Mouse (Mus musculus): ENCODE data around the gene Prss36. TPM values are rescaled to one million over a fixed set of nuclear protein-coding genes. Genes with fewer than 3 reads are reported as not detected.
A peak's percentile ranks its signal among the peaks of the same experiment; 100 is the strongest.

Gene Prss36
- polyA plus RNA-seq, 1 experiment from 2014 or later, result 3.3 TPM

- Histone ChIP-seq H3K27ac (ENCODE audit: low read depth) (no peak overlapping the region), H3K4me2 (ENCODE audit: low read depth, low read length) (no peak overlapping the region), H3K36me3 (replicated peaks; ENCODE audit: insufficient read depth, low read length) (peaks cover 6% of the 10 kb centered on the region; the same call in 1 of the 2 replicates), H3K27me3 (ENCODE audit: insufficient read depth, low read length) (no peaks in the 10 kb centered on the region), H3K9me3 (ENCODE audit: low read length) (no peaks in the 10 kb centered on the region), H3K4me3 (ENCODE audit: low read depth, low read length) (no peak overlapping the region), H3K4me1 (ENCODE audit: insufficient read depth) (peaks cover 36% of the 10 kb centered on the region), H3K9ac (replicated peaks) (no peak overlapping the region)
- DNase-seq (no peak), ATAC-seq (no peak)
- 68% methylated on average over 5 of the region's 5 CpGs for WGBS (ENCODE audit: insufficient replicate concordance)
- TF ChIP-seq CTCF (IDR thresholded peaks at IDR 0.05; ENCODE audit: low read depth), result no peak
- TF ChIP-seq EP300 (IDR thresholded peaks at IDR 0.05; ENCODE audit: low read depth), result no peak
Measured at GRCm38 (mm10) chr7:127930636-127931035, 15.9 kb downstream of the Prss36 start.

GRCm38 (mm10) chr7:127929923-127930322 lies 16.6 kb downstream of the Prss36 start, which contains the start of gene Prss8:
Gene Prss8 (minus strand): TSS chr7:127930104.
- WGBS (ENCODE audit: insufficient replicate concordance), result 48% methylated on average over 6 of the region's 6 CpGs
- DNase-seq (peak; percentile 66), ATAC-seq (peak; percentile 26; the same call in 1 of the 2 replicates)
- Histone ChIP-seq H3K9me3 (ENCODE audit: low read length) (no peaks in the 10 kb centered on the region), H3K4me2 (ENCODE audit: low read depth, low read length) (peak within 1 kb of the TSS; percentile 68), H3K9ac (replicated peaks) (peak within 1 kb of the TSS; percentile 52), H3K36me3 (replicated peaks; ENCODE audit: insufficient read depth, low read length) (peaks cover 10% of the 10 kb centered on the region; the same call in 1 of the 2 replicates), H3K4me3 (ENCODE audit: low read depth, low read length) (peak within 1 kb of the TSS; percentile 42), H3K27me3 (ENCODE audit: insufficient read depth, low read length) (no peaks in the 10 kb centered on the region), H3K4me1 (ENCODE audit: insufficient read depth) (peaks cover 34% of the 10 kb centered on the region), H3K27ac (ENCODE audit: low read depth) (peak within 1 kb of the TSS; percentile 86; the same call in 1 of the 2 replicates)
- TF ChIP-seq CTCF (IDR thresholded peaks at IDR 0.05; ENCODE audit: low read depth) (no peak), EP300 (IDR thresholded peaks at IDR 0.05; ENCODE audit: low read depth) (no peak)

- Histone ChIP-seq H3K27ac (ENCODE audit: low read depth) (no peak overlapping the region), H3K27me3 (ENCODE audit: insufficient read depth, low read length) (no peaks in the 10 kb centered on the region), H3K9ac (replicated peaks) (peak overlapping the region; percentile 52), H3K4me2 (ENCODE audit: low read depth, low read length) (peak overlapping the region; percentile 68), H3K9me3 (ENCODE audit: low read length) (no peaks in the 10 kb centered on the region), H3K4me1 (ENCODE audit: insufficient read depth) (peaks cover 28% of the 10 kb centered on the region), H3K4me3 (ENCODE audit: low read depth, low read length) (peak overlapping the region; percentile 42), H3K36me3 (replicated peaks; ENCODE audit: insufficient read depth, low read length) (peaks cover 16% of the 10 kb centered on the region; the same call in 1 of the 2 replicates)
- WGBS (ENCODE audit: insufficient replicate concordance), result 56% methylated on average over 5 of the region's 5 CpGs
- TF ChIP-seq CTCF (IDR thresholded peaks at IDR 0.05; ENCODE audit: low read depth) (0 out of 2 replicates have a peak, but pooled peaks have one; percentile 5), EP300 (IDR thresholded peaks at IDR 0.05; ENCODE audit: low read depth) (no peak)
- DNase-seq (no peak), ATAC-seq (peak; percentile 10; the same call in 1 of the 2 replicates)
Measured at GRCm38 (mm10) chr7:127928596-127928995, 17.9 kb downstream of the Prss36 start.

GRCm38 (mm10) chr7:127927726-127928125 lies 18.8 kb downstream of the Prss36 start:
- H3K4me3 ChIP-seq (ENCODE audit: low read depth, low read length), result no peak overlapping the region
- peaks cover 32% of the 10 kb centered on the region for H3K4me1 ChIP-seq (ENCODE audit: insufficient read depth)
- H3K27ac ChIP-seq (ENCODE audit: low read depth), result no peak overlapping the region
- peak overlapping the region; percentile 29; the same call in 1 of the 2 replicates for H3K4me2 ChIP-seq (ENCODE audit: low read depth, low read length)
- 86% methylated on average over 11 of the region's 11 CpGs for WGBS (ENCODE audit: insufficient replicate concordance)
- no peaks in the 10 kb centered on the region for H3K27me3 ChIP-seq (ENCODE audit: insufficient read depth, low read length)
- ATAC-seq (no peak), DNase-seq (no peak)
- H3K9ac ChIP-seq (replicated peaks), result 0 out of 2 replicates have a peak overlapping the region, but pooled peaks have one; percentile 41
- H3K9me3 ChIP-seq (ENCODE audit: low read length), result no peaks in the 10 kb centered on the region
- TF ChIP-seq CTCF (IDR thresholded peaks at IDR 0.05; ENCODE audit: low read depth), result no peak
- no peak for TF ChIP-seq EP300 (IDR thresholded peaks at IDR 0.05; ENCODE audit: low read depth)
- H3K36me3 ChIP-seq (replicated peaks; ENCODE audit: insufficient read depth, low read length), result peaks cover 16% of the 10 kb centered on the region; the same call in 1 of the 2 replicates

- no peak overlapping the region for H3K9ac ChIP-seq (replicated peaks)
- DNase-seq (no peak), ATAC-seq (no peak)
- no peaks in the 10 kb centered on the region for H3K27me3 ChIP-seq (ENCODE audit: insufficient read depth, low read length)
- 75% methylated on average over 11 of the region's 11 CpGs for WGBS (ENCODE audit: insufficient replicate concordance)
- peaks cover 16% of the 10 kb centered on the region; the same call in 1 of the 2 replicates for H3K36me3 ChIP-seq (replicated peaks; ENCODE audit: insufficient read depth, low read length)
- no peak for TF ChIP-seq EP300 (IDR thresholded peaks at IDR 0.05; ENCODE audit: low read depth)
- TF ChIP-seq CTCF (IDR thresholded peaks at IDR 0.05; ENCODE audit: low read depth), result no peak
- no peak overlapping the region for H3K27ac ChIP-seq (ENCODE audit: low read depth)
- H3K4me3 ChIP-seq (ENCODE audit: low read depth, low read length), result no peak overlapping the region
- peaks cover 36% of the 10 kb centered on the region for H3K4me1 ChIP-seq (ENCODE audit: insufficient read depth)
- no peak overlapping the region for H3K4me2 ChIP-seq (ENCODE audit: low read depth, low read length)
- H3K9me3 ChIP-seq (ENCODE audit: low read length), result no peaks in the 10 kb centered on the region
Measured at GRCm38 (mm10) chr7:127926846-127927245, 19.7 kb downstream of the Prss36 start.

GRCm38 (mm10) chr7:127926066-127926465 lies 20.5 kb downstream of the Prss36 start:
- 89% methylated on average over 8 of the region's 8 CpGs for WGBS (ENCODE audit: insufficient replicate concordance)
- peaks cover 34% of the 10 kb centered on the region for H3K4me1 ChIP-seq (ENCODE audit: insufficient read depth)
- H3K4me3 ChIP-seq (ENCODE audit: low read depth, low read length), result no peak overlapping the region
- peaks cover 16% of the 10 kb centered on the region; the same call in 1 of the 2 replicates for H3K36me3 ChIP-seq (replicated peaks; ENCODE audit: insufficient read depth, low read length)
- no peak for ATAC-seq
- TF ChIP-seq CTCF (IDR thresholded peaks at IDR 0.05; ENCODE audit: low read depth) (no peak), EP300 (IDR thresholded peaks at IDR 0.05; ENCODE audit: low read depth) (no peak)
- no peak overlapping the region for H3K9ac ChIP-seq (replicated peaks)
- H3K9me3 ChIP-seq (ENCODE audit: low read length), result no peaks in the 10 kb centered on the region
- no peak overlapping the region for H3K27ac ChIP-seq (ENCODE audit: low read depth)
- DNase-seq, result no peak
- H3K4me2 ChIP-seq (ENCODE audit: low read depth, low read length), result no peak overlapping the region
- H3K27me3 ChIP-seq (ENCODE audit: insufficient read depth, low read length), result no peaks in the 10 kb centered on the region

All from liver, postnatal 0 days (tissue).